Mouse (Mus musculus) lung, postnatal 0 days (tissue): ENCODE results near the gene Dusp14.

Source experiments
- CTCF ChIP-seq: IDR thresholded peaks from 2 replicates; pipeline ENCODE4 v1.5.1; 2016; ENCODE audit warnings: antibody characterized with exemption, mild to moderate bottlenecking
- EP300 ChIP-seq: IDR thresholded peaks from 2 replicates; pipeline ENCODE4 v1.6.1; 2016; ENCODE audit warnings: antibody characterized with exemption, mild to moderate bottlenecking, control low read depth

DNA sequence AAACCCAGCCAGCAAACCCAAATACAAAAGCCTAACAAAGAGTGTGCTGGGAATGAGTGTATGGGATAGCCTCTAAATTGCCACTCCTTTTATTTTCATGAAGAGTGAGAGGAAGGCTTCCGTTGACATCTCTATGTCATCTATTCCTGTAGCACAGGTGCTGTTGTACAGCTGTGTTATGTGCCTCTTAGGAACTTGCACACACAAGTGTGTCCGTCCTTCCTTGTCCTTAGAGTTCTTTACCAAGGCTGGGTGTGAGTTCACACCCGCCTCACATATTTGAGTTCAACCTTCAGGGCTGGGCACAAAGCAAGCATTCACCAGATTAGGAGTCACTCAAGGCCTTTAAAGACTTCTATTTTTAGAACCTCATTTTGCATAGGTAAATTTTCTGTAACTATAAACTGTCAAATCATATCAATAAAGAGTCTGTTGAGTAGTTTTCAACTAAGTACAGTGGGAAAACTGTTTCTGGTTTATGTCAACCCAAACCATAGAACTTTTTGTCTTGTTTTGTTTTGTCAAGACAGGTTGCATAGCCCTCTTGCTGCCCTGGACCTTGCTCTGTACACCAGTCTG is 5.3 kb downstream of the Dusp14 start:
- no peak for TF ChIP-seq CTCF
- TF ChIP-seq EP300: no peak
